Mouse (Mus musculus) megakaryocyte, embryonic 14.5 days (primary cell): ENCODE measurements at regions not wholly inside any gene's neighbourhood (a gene's known extent, or its start where the extent isn't known, plus 50 kb on each side); places are given as distances from the start of the nearest gene placed in this dataset.

Experiments used
- H3K27me3 ChIP-seq: replicated peaks from 2 replicates; pipeline ENCODE3; 2012; ENCODE audit warnings: inconsistent platforms
- H3K36me3 ChIP-seq: replicated peaks from 2 replicates; pipeline ENCODE3; 2012; ENCODE audit warnings: low read length, inconsistent platforms, mixed read lengths
- H3K4me1 ChIP-seq: 2 replicates; pipeline ENCODE4 v1.6.1; 2012; ENCODE audit warnings: inconsistent platforms
- H3K4me3 ChIP-seq: replicated peaks from 2 replicates; pipeline ENCODE3; 2012; ENCODE audit warnings: moderate library complexity, mild to moderate bottlenecking, inconsistent platforms
- H3K9me3 ChIP-seq: 2 replicates; pipeline ENCODE4 v1.6.1; 2012; ENCODE audit warnings: inconsistent platforms
- FLI1 ChIP-seq: IDR thresholded peaks from 2 replicates; pipeline ENCODE4 v1.6.1; 2012; ENCODE audit warnings: low read length, inconsistent platforms, mixed read lengths
- GATA1 ChIP-seq: IDR thresholded peaks from 3 replicates; pipeline ENCODE4 v1.6.1; 2012; ENCODE audit warnings: mixed read lengths, low read length, inconsistent platforms, borderline replicate concordance

DNA sequence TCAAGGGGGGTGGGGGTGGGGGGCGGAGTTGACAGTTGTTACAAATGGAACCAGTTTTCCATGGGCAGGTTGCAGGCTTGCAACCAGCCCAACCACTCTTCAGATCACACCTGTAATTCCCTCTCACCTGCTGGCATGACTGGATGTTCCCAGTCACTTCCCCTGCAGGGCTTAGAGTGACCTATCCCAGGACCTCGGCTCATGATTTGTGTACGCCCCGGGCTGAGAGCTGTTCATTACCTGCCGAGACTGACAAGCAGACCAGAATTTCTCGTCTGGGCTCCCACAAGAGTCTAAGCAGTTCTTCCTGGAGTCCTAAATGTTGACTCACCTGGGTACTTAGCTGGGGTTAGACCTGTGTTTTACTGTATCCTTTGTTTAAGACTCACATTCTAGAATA is 183.0 kb downstream of the Zfp36l1 start:
- H3K36me3 ChIP-seq = no peaks in the 10 kb centered on the region
- H3K4me3 ChIP-seq = no peak overlapping the region
- H3K9me3 ChIP-seq = peaks cover 6% of the 10 kb centered on the region; the same call in 1 of the 2 replicates
- no peak for TF ChIP-seq GATA1
- no peak for TF ChIP-seq FLI1
- H3K27me3 ChIP-seq = peaks cover 51% of the 10 kb centered on the region
- no peaks in the 10 kb centered on the region; the same call in 1 of the 2 replicates for H3K4me1 ChIP-seq

DNA sequence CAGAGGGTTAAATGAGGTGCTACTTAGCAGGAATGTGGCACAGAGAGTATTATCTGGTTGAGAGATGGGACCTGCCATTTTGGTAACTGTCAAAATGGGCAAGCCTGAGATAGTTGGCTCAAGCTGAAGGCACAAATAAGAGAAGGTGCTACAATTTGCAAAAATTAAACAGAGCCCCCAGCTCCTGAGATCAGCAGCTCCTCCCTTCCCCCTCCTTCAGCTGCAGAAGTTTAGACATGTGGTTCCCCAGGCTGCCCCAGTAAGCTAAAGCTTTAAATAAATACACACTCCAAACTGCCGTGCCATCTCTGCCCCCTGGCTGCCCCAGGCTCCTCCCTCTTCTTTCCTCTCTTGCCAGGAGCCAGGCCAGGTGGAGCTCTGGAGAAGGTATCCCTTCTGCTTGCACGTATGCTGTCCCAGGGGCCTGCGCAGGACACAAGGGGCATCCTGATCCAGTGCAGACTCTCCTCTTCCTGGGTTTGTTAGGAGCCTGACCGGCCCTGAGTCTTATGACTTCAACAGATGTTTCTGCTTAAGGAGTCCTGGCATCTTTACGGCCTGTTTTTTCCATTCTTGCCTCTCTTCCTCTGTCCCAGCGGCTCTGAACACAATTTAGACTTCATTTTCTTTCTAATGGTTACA is 184.0 kb downstream of the Zfp36l1 start:
- peaks cover 53% of the 10 kb centered on the region for H3K27me3 ChIP-seq
- no peak for TF ChIP-seq FLI1
- no peak for TF ChIP-seq GATA1
- no peak overlapping the region for H3K4me3 ChIP-seq
- peaks cover 6% of the 10 kb centered on the region; the same call in 1 of the 2 replicates for H3K9me3 ChIP-seq
- no peaks in the 10 kb centered on the region for H3K36me3 ChIP-seq
- no peaks in the 10 kb centered on the region; the same call in 1 of the 2 replicates for H3K4me1 ChIP-seq

DNA sequence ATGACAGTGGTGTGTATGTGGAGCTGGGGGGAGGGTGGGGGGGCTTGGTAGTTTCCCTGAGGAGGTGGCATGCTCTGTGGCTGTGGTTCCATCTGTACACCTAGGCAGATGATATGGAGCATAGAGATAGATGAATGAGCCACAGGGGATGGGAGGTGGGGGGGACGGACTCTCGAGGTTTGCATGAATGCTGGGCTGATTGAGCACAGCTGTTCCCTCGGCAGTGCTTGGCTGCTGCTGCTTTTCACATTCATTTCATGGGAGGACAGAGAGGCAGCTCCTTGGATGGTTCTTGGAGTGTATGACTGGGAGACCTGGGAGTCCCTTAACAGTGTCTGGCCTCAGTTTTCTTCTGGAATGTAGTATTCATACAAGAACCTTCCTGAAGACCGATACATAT is 184.5 kb downstream of the Zfp36l1 start:
- peaks cover 6% of the 10 kb centered on the region; the same call in 1 of the 2 replicates for H3K9me3 ChIP-seq
- H3K4me1 ChIP-seq = no peaks in the 10 kb centered on the region; the same call in 1 of the 2 replicates
- H3K36me3 ChIP-seq = no peaks in the 10 kb centered on the region
- TF ChIP-seq FLI1 (no peak), GATA1 (no peak)
- no peak overlapping the region for H3K4me3 ChIP-seq
- peaks cover 59% of the 10 kb centered on the region for H3K27me3 ChIP-seq

DNA sequence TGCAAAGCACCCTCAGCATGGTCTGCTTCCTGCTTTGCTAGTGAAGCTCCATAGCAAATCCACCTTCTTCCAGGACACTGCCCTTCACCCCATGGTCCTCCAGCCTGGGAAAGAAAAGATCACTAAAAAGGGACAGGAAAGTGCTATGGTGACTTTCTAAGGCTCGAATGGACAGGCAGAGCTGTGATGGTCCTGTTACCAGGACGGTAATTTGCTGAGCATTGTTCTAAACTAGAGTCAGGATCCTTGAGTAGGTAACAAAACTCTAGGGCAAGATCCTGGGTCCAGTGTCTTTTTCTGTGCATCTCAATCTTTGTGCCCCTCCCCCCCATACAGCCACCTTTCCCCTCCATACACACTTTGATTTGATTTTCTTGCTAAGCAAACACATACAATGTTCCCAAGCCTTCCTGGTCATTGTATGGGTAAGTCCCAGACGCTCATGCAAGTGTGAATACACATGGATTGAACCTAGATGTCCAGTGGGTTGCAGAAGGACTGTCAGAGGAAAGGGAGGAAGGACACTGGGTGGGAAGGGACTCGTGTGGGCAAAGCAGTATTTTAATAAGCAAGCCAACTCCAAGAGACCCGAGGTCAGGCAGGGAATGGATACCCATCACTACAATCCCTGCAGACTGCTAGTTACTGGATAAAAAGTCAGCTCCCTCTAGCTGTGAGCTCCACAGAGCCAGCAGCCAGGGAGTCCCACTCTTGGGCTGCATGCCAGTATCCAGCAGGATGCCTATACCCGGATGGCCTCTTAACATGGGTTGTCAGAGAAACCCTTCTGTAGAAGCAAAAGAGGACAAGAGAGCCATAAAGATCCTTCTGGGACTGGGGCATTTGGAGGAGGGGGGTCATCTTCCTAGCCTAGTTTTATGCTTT is 186.9 kb downstream of the Zfp36l1 start:
- H3K4me1 ChIP-seq = no peaks in the 10 kb centered on the region; the same call in 1 of the 2 replicates
- peaks cover 56% of the 10 kb centered on the region for H3K27me3 ChIP-seq
- TF ChIP-seq GATA1 (no peak), FLI1 (no peak)
- H3K9me3 ChIP-seq = no peaks in the 10 kb centered on the region
- no peaks in the 10 kb centered on the region for H3K36me3 ChIP-seq
- H3K4me3 ChIP-seq = no peak overlapping the region

DNA sequence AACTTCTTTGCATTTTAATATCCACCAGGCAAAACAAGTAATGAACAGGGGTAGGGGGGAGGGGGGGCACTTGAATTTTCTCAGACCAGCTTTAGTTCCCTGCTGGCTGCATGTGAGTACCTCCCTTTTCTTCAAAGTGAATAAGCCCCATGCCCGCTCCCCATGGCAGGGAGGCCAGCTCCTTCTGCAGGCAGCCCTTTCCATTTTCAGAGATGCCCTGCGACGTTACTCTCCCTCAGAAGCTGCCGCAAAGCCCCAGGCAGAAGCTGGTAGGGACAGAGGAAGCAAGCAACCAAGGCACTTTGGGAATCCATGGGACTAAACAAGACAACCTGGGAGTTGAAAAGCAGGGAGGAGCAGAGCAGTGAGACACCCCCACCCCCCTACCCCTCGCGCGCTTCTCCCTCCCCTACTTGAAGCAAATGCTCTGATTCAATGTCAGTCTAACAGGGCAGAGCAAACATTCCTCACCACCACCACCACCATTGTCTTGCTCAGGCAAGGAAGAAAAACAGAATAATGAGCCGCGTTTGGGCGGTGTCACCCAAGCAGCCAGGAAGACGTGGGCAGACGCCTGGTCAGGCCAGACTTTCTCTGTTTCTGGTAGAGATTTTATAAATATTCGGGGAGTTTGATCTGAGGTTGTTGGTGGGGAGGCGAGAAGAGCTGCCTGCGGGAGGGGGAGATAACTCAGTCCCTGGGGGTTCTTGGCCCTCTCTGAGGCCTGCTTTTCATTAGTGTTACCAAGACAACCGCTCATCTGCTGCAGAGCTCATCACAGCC is 187.7 kb downstream of the Zfp36l1 start:
- H3K4me3 ChIP-seq = no peak overlapping the region
- no peaks in the 10 kb centered on the region for H3K36me3 ChIP-seq
- peaks cover 58% of the 10 kb centered on the region for H3K27me3 ChIP-seq
- peaks cover 7% of the 10 kb centered on the region for H3K9me3 ChIP-seq
- no peaks in the 10 kb centered on the region; the same call in 1 of the 2 replicates for H3K4me1 ChIP-seq
- TF ChIP-seq GATA1 (no peak), FLI1 (no peak)

DNA sequence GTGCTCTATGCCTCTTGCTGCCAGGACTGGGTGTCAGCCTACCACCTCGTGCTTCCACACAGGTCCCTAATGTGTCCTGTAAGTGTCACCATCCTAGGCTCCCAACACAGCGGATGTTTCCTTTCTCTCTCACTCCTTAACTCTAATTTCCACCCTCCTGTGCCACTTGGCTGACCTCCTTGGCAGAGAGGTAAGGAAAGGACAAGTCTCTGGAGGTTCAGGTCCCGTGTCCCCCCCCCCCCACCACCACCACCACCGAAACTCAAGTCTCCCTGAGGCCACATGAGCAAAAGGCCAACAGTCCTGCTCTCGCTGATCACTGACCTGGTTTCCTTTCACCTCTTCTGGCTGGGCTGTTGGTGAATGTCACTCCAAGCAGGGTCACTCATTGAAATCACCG is 189.0 kb downstream of the Zfp36l1 start:
- Histone ChIP-seq H3K27me3 (peaks cover 57% of the 10 kb centered on the region), H3K36me3 (no peaks in the 10 kb centered on the region), H3K4me1 (peaks cover 3% of the 10 kb centered on the region; the same call in 1 of the 2 replicates), H3K4me3 (no peak overlapping the region), H3K9me3 (peaks cover 14% of the 10 kb centered on the region)
- TF ChIP-seq GATA1 (no peak), FLI1 (no peak)

DNA sequence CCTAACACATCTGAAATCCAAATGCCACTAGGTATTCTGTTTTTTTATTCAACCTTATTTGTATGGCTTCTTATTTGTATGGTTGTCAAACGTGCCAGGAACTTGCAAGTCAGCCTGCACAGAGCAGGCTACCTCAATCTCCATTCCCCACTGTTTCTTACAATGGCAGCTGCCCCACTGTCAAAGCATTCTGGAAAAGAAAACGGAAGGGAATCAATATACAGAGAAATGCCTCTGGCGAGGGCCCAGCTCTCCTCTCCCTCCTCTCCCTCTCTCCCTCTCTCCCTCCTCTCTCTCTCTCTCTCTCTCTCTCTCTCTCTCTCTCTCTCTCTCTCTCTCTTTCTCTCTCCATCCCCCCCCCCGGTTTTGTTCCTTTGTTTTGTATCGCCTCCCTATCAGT is 191.0 kb downstream of the Zfp36l1 start:
- Histone ChIP-seq H3K9me3 (peaks cover 14% of the 10 kb centered on the region), H3K4me3 (no peak overlapping the region), H3K4me1 (peaks cover 3% of the 10 kb centered on the region; the same call in 1 of the 2 replicates), H3K36me3 (no peaks in the 10 kb centered on the region), H3K27me3 (peaks cover 55% of the 10 kb centered on the region)
- TF ChIP-seq GATA1 = no peak
- TF ChIP-seq FLI1 = no peak

DNA sequence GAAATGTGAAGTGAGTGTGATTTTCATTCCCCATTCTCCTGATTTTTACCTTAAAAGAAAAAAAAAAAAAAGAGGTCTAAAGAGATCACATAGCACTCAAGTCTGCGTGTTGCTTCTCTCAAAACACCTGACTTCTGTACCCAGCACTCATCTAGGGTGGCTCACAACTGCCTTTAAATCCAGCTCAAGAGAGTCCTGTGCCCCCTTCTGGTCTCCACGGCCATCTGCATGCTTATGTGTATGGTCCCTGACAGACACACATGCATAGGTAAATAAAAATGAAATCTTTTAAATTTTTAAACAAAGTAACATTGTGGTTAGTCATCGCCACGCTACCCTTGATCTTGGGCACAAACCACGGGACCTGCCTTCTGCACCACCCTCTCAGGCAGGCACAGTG is 193.8 kb downstream of the Zfp36l1 start:
- Histone ChIP-seq H3K36me3 (no peaks in the 10 kb centered on the region), H3K4me1 (peaks cover 3% of the 10 kb centered on the region; the same call in 1 of the 2 replicates), H3K27me3 (peaks cover 45% of the 10 kb centered on the region), H3K9me3 (peaks cover 30% of the 10 kb centered on the region), H3K4me3 (no peak overlapping the region)
- TF ChIP-seq FLI1 = no peak
- TF ChIP-seq GATA1 = no peak

DNA sequence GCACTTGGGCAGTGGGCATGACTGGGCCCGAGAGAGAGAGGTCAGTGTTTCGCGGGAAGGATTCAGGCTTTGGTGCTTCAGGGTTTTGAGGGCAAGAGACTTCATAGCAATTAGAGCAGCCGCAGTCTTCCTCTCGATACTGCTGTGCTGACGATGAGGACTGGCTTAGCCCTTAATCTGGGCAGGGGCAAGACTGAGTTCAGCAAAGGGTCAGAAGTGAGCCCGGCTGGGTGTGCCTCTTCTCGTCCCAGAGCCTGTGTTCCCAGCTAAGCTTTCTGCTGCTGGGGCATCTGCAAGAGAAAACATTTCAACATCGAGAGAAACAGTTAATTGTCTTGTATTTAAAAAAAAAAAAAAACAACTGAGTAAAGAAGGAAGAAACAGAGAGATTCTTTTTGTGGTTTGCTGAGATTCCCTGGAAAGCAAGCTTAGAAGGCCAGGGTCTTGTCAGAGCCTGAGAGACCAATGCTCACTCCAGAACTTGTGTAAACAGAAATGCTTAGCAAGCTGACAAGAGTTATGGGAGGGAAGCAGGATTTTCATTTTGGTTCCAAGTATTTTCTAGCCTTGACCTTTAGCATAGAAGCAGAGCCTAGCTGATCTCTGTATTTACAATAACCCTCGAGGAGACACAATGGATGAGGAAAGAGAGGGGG is 195.1 kb downstream of the Zfp36l1 start:
- no peak overlapping the region for H3K4me3 ChIP-seq
- no peak for TF ChIP-seq FLI1
- TF ChIP-seq GATA1 = no peak
- H3K36me3 ChIP-seq = no peaks in the 10 kb centered on the region
- peaks cover 3% of the 10 kb centered on the region; the same call in 1 of the 2 replicates for H3K4me1 ChIP-seq
- H3K9me3 ChIP-seq = peaks cover 33% of the 10 kb centered on the region
- peaks cover 43% of the 10 kb centered on the region for H3K27me3 ChIP-seq
